ENCODE assay signal across 15 mouse cellular contexts in the genomic region with DNA sequence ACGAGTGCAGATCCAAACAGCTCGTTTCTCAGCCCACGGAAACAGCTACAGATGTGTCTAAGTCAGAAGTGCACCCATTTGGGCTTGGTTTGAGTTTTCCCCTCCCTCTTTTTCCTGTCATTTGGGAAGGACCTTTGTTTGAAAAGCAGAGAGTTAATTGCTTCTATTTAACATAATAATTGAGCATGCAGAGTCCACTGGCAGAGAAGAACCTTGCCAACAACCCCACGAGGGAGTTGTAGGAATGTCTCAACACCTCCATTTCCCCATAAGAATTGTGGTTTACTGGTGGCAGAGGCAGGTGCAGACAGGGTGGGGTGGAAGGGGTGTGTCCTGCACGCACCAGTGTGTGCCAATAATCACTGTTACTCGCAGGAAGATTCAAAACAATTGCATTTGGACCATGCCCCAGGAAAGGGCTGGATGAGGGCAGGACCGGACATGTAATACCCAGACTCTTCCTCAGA.
DNase-seq lines count a peak whose midpoint lies in the region; ATAC-seq and TF ChIP-seq lines count a peak whose summit lies in the region.
"Had no signal": no experiment of that assay in that cellular context is flagged by ENCODE, and none has a peak within 500 bp of the region (broad histone marks: within the 10 kb centered on the region; RNA-seq: fewer than 3 reads in every experiment).

No protein-coding gene starts in this region.

- no peaks in the 10 kb centered on the region for H3K27me3 ChIP-seq in ES-Bruce4 (ENCODE audit: control insufficient read depth, insufficient read depth, low read length, poor library complexity, severe bottlenecking)
- H3K27me3 ChIP-seq in hindbrain, embryonic 11.5 days (ENCODE audit: control insufficient read depth, insufficient read depth, low read length), result no peaks in the 10 kb centered on the region
- H3K27me3 ChIP-seq in midbrain, embryonic 12.5 days, result no peaks in the 10 kb centered on the region
- H3K27me3 ChIP-seq: embryonic facial prominence, embryonic 12.5 days; liver, embryonic 12.5 days had no signal

- no peaks in the 10 kb centered on the region for H3K36me3 ChIP-seq in ES-Bruce4 (ENCODE audit: control insufficient read depth, insufficient read depth, low read length, poor library complexity, severe bottlenecking)
- H3K36me3 ChIP-seq in hindbrain, embryonic 11.5 days (ENCODE audit: control insufficient read depth, insufficient read depth, low read length), result no peaks in the 10 kb centered on the region
- H3K36me3 ChIP-seq in midbrain, embryonic 12.5 days, result no peaks in the 10 kb centered on the region
- H3K36me3 ChIP-seq: embryonic facial prominence, embryonic 12.5 days; liver, embryonic 12.5 days had no signal

- no peak overlapping the region for H3K4me3 ChIP-seq in ES-Bruce4 (ENCODE audit: low read depth, low read length)
- H3K4me3 ChIP-seq in hindbrain, embryonic 11.5 days (ENCODE audit: low read depth, low read length), result no peak overlapping the region
- H3K4me3 ChIP-seq in midbrain, embryonic 12.5 days, result no peak overlapping the region
- H3K4me3 ChIP-seq: embryonic facial prominence, embryonic 12.5 days; layer of hippocampus, adult 2 months; liver, embryonic 12.5 days had no signal

- TF ChIP-seq CTCF in ES-Bruce4 (IDR thresholded peaks at IDR 0.05; ENCODE audit: low read depth, low read length), result no peak

- peaks cover 2% of the 10 kb centered on the region for H3K4me1 ChIP-seq in ES-Bruce4 (ENCODE audit: control insufficient read depth, insufficient read depth, low read length)
- H3K4me1 ChIP-seq in hindbrain, embryonic 11.5 days (replicated peaks; ENCODE audit: control insufficient read depth, insufficient read depth, low read length), result no peaks in the 10 kb centered on the region
- peaks cover 16% of the 10 kb centered on the region for H3K4me1 ChIP-seq in midbrain, embryonic 12.5 days
- H3K4me1 ChIP-seq: embryonic facial prominence, embryonic 12.5 days; liver, embryonic 12.5 days had no signal

- H3K27ac ChIP-seq in ES-Bruce4 (ENCODE audit: insufficient read depth, low read length), result no peak overlapping the region
- peak overlapping the region; percentile 64 for H3K27ac ChIP-seq in hindbrain, embryonic 11.5 days (ENCODE audit: low read depth, low read length)
- H3K27ac ChIP-seq in midbrain, embryonic 12.5 days (replicated peaks), result peak overlapping the region; percentile 76
- H3K27ac ChIP-seq: embryonic facial prominence, embryonic 12.5 days; layer of hippocampus, adult 2 months; liver, embryonic 12.5 days had no signal

- TF ChIP-seq EP300 in ES-Bruce4 (IDR thresholded peaks at IDR 0.05; ENCODE audit: insufficient read depth, low read depth, low read length), result peak; percentile 67; the same call in 1 of the 2 replicates

- TF ChIP-seq POLR2A in ES-Bruce4 (IDR thresholded peaks at IDR 0.05; ENCODE audit: insufficient read depth, low read length), result no peak

- DNase-seq in ZHBTc4 (ENCODE audit: low read depth, low spot score), result peak; percentile 88
- DNase-seq in hindbrain, embryonic 11.5 days (ENCODE audit: low spot score), result peak; percentile 45
- no peak for DNase-seq in natural killer cell, adult 2 months (ENCODE audit: low spot score in 2 of 2)
- no peak for DNase-seq in adrenal gland, adult 8-10 months
- DNase-seq in Muller cell, postnatal 12 days (ENCODE audit: inconsistent ontology term), result no peak
- DNase-seq in heart, postnatal 14 days, result no peak
- DNase-seq: heart, adult 18-20 months; kidney, adult 2 months; lung, postnatal 14 days had no signal

- WGBS in hindbrain, embryonic 11.5 days, result 41% methylated on average over 7 of the region's 7 CpGs
- WGBS in midbrain, embryonic 12.5 days, result 36% methylated on average over 7 of the region's 7 CpGs

- H3K9me3 ChIP-seq in ES-Bruce4 (replicated peaks; ENCODE audit: control insufficient read depth, insufficient read depth, low read length, poor library complexity, severe bottlenecking), result no peaks in the 10 kb centered on the region
- H3K9me3 ChIP-seq in hindbrain, embryonic 11.5 days (ENCODE audit: control insufficient read depth, low read length), result no peaks in the 10 kb centered on the region
- 0 out of 2 replicates have a peak, but pooled peaks cover 2% of the 10 kb centered on the region for H3K9me3 ChIP-seq in midbrain, embryonic 12.5 days
- H3K9me3 ChIP-seq: embryonic facial prominence, embryonic 12.5 days; liver, embryonic 12.5 days had no signal

- peak; percentile 88 for ATAC-seq in hindbrain, embryonic 11.5 days (ENCODE audit: low FRiP score)
- peak; percentile 41 for ATAC-seq in midbrain, embryonic 12.5 days (ENCODE audit: low FRiP score, low read depth)
- ATAC-seq: CD4-positive, CD25-positive, alpha-beta regulatory T cell, adult 4 months; liver, embryonic 12.5 days had no signal

- intact Hi-C loops in heart, postnatal 14 days (cut with DNase I), result no loop called here

- no peak overlapping the region for H3K4me2 ChIP-seq in hindbrain, embryonic 11.5 days (replicated peaks; ENCODE audit: low read depth, low read length)
- peak overlapping the region; percentile 6; the same call in 1 of the 2 replicates for H3K4me2 ChIP-seq in midbrain, embryonic 12.5 days (replicated peaks)
- H3K4me2 ChIP-seq: embryonic facial prominence, embryonic 12.5 days; liver, embryonic 12.5 days had no signal

- no peak overlapping the region for H3K9ac ChIP-seq in ES-Bruce4 (ENCODE audit: low read depth, poor library complexity, severe bottlenecking)
- no peak overlapping the region for H3K9ac ChIP-seq in hindbrain, embryonic 11.5 days (ENCODE audit: low read depth, low read length)
- no peak overlapping the region for H3K9ac ChIP-seq in midbrain, embryonic 12.5 days (replicated peaks)
- H3K9ac ChIP-seq: embryonic facial prominence, embryonic 12.5 days; liver, embryonic 12.5 days had no signal

Comparison
In these comparisons a context has a peak if more than half of its experiments do, and no peak if none do; other contexts are left out.
1. DNase-seq: peak in ZHBTc4 (single experiment) and hindbrain, embryonic 11.5 days (single experiment); none in natural killer cell, adult 2 months (0 of 2), adrenal gland, adult 8-10 months (single experiment), Muller cell, postnatal 12 days (single experiment) and heart, postnatal 14 days (0 of 2).